Mouse (Mus musculus) Patski (cell line): ENCODE data around the gene Trank1. TPM values are rescaled to one million over a fixed set of nuclear protein-coding genes. Genes with fewer than 3 reads are reported as not detected.

Experiments
- ATAC-seq: fragments of 100-300 bp; one replicate; pipeline ENCODE4 v1.8.0; 2021
- CTCF ChIA-PET: fragments of 350-600 bp; sonication (Branson Sonifier 250); formaldehyde crosslinking; loops from one replicate; lab custom pipeline; 2022; ENCODE audit warnings: inconsistent platforms; lab: Charles Lee
- POLR2A ChIA-PET: fragments of 350-600 bp; sonication (Branson Sonifier 250); formaldehyde crosslinking; loops from one replicate; lab custom pipeline; 2022; ENCODE audit warnings: antibody characterized with exemption, inconsistent platforms; lab: Charles Lee
- DNase-seq: peaks from one replicate; pipeline ENCODE4 v3.0.0-alpha.2; 2011; ENCODE audit warnings: low read depth, low spot score
- H3K27me3 ChIP-seq: fragments of 371-371 bp; one replicate; pipeline ENCODE4 v1.5.1; 2021
- CTCF ChIP-seq: fragments of 100-300 bp; IDR thresholded peaks from one replicate; pipeline ENCODE4 v1.5.1; 2021
- in situ Hi-C: fragments of 300-500 bp; cut with MboI; formaldehyde crosslinking; loops from 3 replicates; pipeline ENCODE4 v1.11.1; 2018; ENCODE audit warnings: low pct_unique_long_range_greater_than_20kb, mixed read lengths
- polyA plus RNA-seq: library from polyadenylated mRNA; unstranded; gene quantifications from one replicate; pipeline ENCODE4 v1.2.3, GENCODE M21; 2021

The Trank1 gene
- polyA plus RNA-seq, 1 experiment from 2014 or later: 8.6 TPM

DNA sequence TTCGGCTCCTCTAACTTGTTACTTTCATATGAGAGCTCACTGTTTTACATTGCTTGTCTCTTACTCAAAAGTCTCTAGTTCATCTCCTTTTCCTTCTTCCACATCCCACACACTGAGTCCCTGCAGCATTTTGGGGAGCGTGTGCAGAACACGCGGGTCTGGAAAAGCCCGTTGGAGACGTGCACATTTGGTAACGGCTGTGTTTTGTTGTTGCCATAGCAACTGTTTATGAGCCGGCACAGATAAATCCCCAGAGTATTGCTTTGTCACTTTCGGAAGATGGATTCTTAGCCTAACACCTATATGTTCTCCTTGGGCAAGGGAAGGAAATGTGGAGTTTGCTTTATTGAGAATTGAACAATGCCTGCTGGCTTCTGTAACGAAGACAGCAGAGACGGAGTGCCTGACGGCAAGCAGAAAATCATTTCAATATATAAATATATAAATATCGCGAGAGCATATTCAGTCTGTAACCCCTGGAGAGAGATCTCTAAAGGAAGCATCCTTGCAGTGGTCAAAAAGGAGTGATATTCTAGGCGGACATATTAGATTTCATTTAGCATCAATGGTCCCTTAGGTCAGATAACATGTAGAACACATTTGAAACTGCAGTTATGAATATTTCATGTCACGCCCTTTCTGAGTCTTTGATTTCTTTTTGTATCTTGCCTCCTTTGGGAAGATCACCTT is 101.1 kb downstream of the Trank1 start:
- CTCF ChIA-PET: interaction anchor here (0.9 to 3.1 kb wide), 2 partner anchors 26 to 27 kb away, joined by 3 to 9 read pairs; partner anchors contain the start of gene Dclk3
- in situ Hi-C loops: no loop called here
- DNase-seq (no peak), ATAC-seq (no peak)
- no peak for TF ChIP-seq CTCF
- POLR2A ChIA-PET: interaction anchor here (0.6 kb wide), 1 partner anchor 28 kb away, joined by 3 read pairs; no protein-coding TSS in a partner anchor
- no peaks in the 10 kb centered on the region for H3K27me3 ChIP-seq

DNA sequence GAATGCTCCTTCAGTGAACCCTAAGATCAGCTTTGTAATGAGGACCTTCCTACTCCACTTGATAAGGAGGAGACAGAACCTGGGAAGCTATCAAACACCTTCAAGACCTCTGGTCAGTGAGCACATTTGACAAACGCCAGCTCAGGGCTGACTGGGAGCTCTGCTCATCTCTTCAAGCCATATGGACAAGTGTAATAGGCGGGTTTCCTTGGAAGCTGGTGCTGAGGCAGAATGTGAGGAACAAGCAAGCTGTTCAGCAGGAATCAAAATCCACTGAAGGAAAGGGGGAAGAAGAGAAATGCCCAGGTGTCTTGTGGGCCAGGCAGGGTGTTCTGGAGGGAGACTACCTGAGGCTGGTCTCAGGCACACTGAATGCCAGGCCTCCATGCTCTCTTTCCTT is 110.3 kb downstream of the Trank1 start:
- no peaks in the 10 kb centered on the region for H3K27me3 ChIP-seq
- DNase-seq (no peak), ATAC-seq (no peak)
- TF ChIP-seq CTCF: no peak
- ChIA-PET POLR2A (no interaction called here), CTCF (interaction anchor here (0.9 to 2.0 kb wide), 4 partner anchors 23 to 38 kb away, joined by 3 to 6 read pairs (median 4); no protein-coding TSS in a partner anchor)
- in situ Hi-C loops: no loop called here

GRCm38 (mm10) chr9:111422567-111422966 is 111.0 kb downstream of the Trank1 start:
- POLR2A ChIA-PET: no interaction called here
- H3K27me3 ChIP-seq: no peaks in the 10 kb centered on the region
- ATAC-seq (peak; percentile 72), DNase-seq (no peak)
- TF ChIP-seq CTCF: no peak
- in situ Hi-C loops: no loop called here
- CTCF ChIA-PET: interaction anchor here (0.9 to 2.0 kb wide), 4 partner anchors 24 to 39 kb away, joined by 3 to 6 read pairs (median 4); no protein-coding TSS in a partner anchor

DNA sequence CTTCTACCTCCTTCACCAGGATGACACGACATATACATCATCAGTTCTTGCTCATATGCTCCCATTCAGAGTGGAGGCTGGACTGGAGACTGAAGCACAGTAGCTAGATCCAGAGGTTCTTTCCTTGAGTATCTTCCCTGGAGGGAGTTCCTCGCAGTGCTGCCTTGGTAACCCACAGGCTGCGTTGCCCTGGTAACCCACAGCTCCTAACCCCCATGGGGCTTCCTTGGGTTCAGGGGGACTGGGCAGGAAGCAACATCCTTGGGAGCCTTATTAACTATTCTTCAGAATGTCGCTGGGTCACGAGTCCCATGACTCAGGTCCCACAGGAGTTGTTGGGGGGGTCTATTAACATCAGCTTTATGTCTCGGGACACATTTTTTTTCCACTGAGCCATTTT is 113.6 kb downstream of the Trank1 start:
- ATAC-seq: no peak
- H3K27me3 ChIP-seq: no peaks in the 10 kb centered on the region
- TF ChIP-seq CTCF: no peak
- no peak for DNase-seq
- ChIA-PET POLR2A (no interaction called here), CTCF (interaction anchor here (0.7 to 2.4 kb wide), 5 partner anchors 11 to 69 kb away, joined by 3 to 10 read pairs (median 4); partner anchors contain the start of gene Dclk3)
- in situ Hi-C loops: no loop called here

DNA sequence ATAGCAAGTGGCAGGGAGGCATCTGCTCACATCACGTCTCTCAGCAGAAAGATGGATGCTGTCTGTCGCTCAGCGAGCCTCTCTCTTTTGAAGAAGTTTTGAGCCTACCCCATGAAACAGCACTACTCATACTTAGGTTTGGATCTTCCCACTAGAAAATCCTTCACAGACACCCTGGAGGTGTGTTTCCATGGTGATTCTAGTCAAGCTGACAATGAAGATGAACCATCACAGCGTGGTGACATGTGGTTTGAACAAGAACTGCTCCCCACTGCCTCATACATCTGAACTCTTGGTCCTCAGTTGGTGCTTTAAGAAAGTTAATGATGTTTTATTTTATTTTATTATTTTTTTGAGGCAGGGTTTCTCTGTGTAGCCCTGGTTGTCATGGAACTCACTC is 114.4 kb downstream of the Trank1 start:
- ChIA-PET POLR2A (interaction anchor here (0.6 to 0.7 kb wide), 2 partner anchors 61 to 167 kb away, joined by 3 read pairs; no protein-coding TSS in a partner anchor), CTCF (interaction anchor here (2.4 kb wide), 1 partner anchor 10 kb away, joined by 10 read pairs; no protein-coding TSS in a partner anchor)
- TF ChIP-seq CTCF: no peak
- H3K27me3 ChIP-seq: no peaks in the 10 kb centered on the region
- ATAC-seq (no peak), DNase-seq (no peak)
- in situ Hi-C loops: no loop called here

DNA sequence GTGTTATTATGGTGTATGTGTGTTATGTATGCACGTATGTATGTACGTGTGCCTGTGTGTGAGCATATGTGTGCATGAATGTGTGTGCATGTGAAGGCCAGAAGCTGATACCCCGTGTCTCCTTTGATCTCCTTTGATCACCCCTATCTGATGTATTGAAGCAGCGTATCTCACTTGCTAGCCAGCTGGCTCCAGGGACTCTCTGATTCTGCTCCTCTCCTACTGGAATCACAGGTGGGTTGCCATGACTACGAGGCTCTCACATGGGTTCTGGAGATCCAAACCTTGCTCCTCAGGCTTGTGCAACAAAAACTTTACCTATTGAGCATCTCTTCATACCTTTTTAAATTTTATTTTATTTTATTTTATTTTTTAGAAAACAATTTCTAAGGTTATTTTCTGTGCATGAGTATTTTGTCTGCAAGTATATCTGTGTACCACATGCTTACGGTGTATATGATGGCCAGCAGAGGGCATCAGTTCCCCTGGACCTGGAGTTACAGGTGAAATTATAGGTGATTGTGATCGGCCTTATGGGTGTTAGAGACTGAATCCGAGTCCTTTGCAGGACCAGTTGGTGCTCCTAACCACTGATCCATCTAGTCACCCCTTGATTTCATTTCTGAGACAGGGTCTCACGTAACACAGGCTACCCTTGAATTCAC is 116.5 kb downstream of the Trank1 start:
- peak; percentile 54 for TF ChIP-seq CTCF
- ChIA-PET POLR2A (no interaction called here), CTCF (interaction anchor here (0.7 to 2.0 kb wide), 7 partner anchors 10 to 49 kb away, joined by 3 to 7 read pairs (median 3); no protein-coding TSS in a partner anchor)
- DNase-seq (no peak), ATAC-seq (no peak)
- H3K27me3 ChIP-seq: no peaks in the 10 kb centered on the region
- in situ Hi-C loops: no loop called here

DNA sequence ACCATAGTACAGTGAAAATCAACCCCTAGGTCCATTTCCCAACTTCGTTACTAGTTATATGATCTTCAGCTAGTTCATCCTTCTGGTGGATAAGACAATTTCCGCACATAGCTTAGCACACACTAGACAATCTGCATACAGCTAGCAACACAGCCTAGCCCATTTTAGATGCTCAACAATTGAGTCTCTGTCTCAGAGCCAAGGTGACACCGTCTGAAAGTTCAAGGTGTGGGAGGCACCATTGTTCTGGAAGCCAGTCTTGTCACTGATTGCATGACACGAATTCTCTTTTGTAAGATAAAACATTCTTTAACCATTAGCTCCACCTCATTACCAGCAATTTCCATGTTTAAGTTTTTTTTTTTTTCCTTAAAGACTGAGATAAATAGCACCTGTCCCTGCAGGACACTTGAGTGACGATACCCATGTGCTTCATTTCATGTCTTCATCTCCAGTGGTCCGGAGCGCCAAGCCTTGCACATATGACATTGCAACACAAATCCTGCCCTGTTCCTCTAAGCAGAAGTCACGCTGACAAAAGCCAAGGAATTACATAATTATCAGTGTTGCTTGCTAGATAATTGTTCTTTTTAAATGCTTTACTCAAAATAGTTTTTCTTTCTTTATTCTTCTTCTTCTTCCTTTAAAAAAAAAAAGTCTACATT is 117.3 kb downstream of the Trank1 start:
- no peak for TF ChIP-seq CTCF
- ATAC-seq: no peak
- no peaks in the 10 kb centered on the region for H3K27me3 ChIP-seq
- in situ Hi-C loops: no loop called here
- POLR2A ChIA-PET: interaction anchor here (0.5 kb wide), 1 partner anchor 46 kb away, joined by 3 read pairs; no protein-coding TSS in a partner anchor
- CTCF ChIA-PET: interaction anchor here (0.7 to 2.0 kb wide), 6 partner anchors 10 to 73 kb away, joined by 3 to 5 read pairs (median 3); no protein-coding TSS in a partner anchor
- no peak for DNase-seq

DNA sequence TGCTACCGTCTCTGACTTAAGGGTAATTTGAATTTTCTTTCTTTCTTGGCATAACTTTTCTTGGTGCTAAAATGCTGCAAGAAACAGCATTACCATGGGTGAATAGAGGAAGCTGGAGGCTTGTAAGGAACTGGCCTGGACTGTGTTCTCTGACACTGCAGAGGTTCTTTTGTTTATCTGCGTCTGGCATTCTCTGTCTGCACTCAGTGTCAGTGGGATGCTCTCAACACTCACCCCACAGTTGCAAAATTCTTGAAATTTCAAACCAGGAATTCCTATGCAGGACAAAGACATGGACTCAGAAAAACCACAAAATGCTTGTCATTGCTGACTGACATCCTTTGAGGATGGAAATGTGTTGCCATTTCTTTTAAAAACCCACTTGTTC is 117.8 kb downstream of the Trank1 start:
- no peaks in the 10 kb centered on the region for H3K27me3 ChIP-seq
- DNase-seq (no peak), ATAC-seq (peak; percentile 21)
- no peak for TF ChIP-seq CTCF
- CTCF ChIA-PET: interaction anchor here (1.0 to 2.0 kb wide), 6 partner anchors 9 to 73 kb away, joined by 3 to 5 read pairs (median 3); no protein-coding TSS in a partner anchor
- POLR2A ChIA-PET: no interaction called here
- in situ Hi-C loops: no loop called here

GRCm38 (mm10) chr9:111435429-111435828 is 123.9 kb downstream of the Trank1 start:
- CTCF ChIA-PET: interaction anchor here (3.2 kb wide), 1 partner anchor 10 kb away, joined by 10 read pairs; no protein-coding TSS in a partner anchor
- POLR2A ChIA-PET: no interaction called here
- no peak for DNase-seq
- TF ChIP-seq CTCF: no peak
- in situ Hi-C loops: no loop called here
- no peaks in the 10 kb centered on the region for H3K27me3 ChIP-seq
- ATAC-seq: no peak
